Mouse (Mus musculus): Measurements from ENCODE around the gene Hist2h3b. TPM values are rescaled to one million over a fixed set of nuclear protein-coding genes. Genes with fewer than 3 reads are reported as not detected.

Gene Hist2h3b
- total RNA-seq (2023), result 1,408 and 1,623 TPM in 2 replicates

DNA sequence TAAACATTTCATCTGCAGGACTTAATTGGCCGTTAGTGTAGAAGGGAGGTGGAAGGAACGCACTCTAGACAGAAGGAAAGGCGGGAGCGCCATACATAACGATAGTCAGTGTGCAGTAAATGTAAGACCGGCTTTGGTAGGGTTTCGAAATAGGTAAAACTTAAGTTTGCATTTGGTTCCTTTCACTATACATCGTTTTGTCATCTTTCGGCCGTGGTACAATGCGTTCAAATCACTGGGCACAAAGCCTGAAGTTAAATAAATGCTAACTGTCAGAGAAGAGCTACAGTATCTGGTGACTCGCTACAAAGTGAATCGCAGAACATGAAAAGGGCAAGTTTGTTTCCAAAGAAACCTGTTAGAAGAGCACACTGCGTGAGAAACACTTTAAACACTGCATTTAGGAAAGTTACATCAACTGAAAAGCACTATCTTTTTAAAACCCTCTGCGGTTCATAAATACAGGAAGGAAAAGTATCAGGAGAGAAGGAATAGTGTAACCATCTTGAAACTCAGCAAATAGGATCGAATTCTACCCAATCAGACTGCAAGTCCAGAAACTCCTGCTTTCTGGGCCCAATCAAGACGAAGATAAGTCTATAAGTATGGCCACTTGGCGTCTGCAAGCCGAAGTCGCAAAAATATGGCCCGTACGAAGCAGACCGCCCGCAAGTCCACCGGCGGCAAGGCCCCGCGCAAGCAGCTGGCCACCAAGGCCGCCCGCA, at the start of gene Hist2h3b:
Hist2h3b (plus strand) TSS at position 604 of the 725 bp plus-strand sequence.

DNA sequence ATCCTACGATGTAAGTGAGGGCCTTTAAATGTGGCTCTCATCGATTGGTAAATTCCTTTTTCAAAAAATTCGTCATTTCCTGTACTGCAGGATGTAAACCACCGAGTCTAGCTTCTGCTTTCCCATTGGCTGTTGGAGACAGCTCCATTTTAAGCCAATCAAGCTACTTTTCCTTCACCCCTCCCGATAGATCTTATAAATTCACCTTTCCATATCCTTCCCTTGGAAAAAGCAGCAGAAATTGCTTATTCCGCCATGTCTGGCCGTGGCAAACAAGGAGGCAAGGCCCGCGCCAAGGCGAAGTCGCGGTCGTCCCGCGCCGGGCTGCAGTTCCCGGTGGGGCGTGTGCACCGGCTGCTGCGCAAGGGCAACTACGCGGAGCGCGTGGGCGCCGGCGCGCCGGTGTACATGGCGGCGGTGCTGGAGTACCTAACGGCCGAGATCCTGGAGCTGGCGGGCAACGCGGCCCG, 48.8 kb upstream of the Hist2h3b start, which contains the start of the genes Bola1 and Hist2h2ab:
Bola1 (minus strand) TSS at position 49 of the 470 bp plus-strand sequence.
Hist2h2ab (plus strand) TSS at position 205 of the 470 bp plus-strand sequence.

DNA sequence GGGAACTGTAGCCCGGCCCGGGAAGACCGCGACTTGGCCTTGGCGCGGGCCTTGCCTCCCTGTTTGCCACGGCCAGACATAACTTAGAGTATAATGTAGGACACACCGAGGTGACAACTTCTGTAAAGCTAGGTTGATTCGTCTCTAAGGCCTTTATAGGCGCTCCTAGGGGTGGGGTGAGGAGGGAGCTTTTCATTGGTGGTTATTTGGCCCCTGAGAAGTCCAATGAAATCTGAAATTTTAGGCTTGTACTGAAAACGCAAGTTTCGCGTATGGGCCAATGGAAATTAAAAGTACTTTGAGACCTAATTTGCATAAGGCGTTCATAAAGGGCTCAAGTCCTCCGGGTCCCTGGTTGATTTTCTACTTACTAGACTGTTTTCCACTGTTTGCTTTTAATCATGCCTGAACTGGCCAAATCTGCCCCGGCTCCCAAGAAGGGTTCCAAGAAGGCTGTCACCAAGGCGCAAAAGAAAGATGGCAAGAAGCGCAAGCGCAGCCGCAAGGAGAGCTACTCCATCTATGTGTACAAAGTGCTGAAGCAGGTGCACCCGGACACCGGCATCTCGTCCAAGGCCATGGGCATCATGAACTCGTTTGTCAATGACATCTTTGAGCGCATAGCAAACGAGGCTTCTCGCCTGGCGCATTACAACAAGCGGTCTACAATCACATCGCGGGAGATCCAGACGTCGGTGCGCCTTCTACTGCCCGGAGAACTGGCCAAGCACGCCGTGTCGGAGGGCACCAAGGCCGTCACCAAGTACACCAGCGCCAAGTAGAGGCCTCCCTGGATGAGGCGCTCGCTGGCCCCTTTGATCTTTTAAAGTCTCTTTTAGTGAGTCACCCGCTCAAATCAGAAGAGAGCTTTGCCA, 47.5 kb upstream of the Hist2h3b start, which contains the start of the genes Hist2h2ac and Hist2h2be:
Hist2h2ac (minus strand) TSS at position 116 of the 875 bp plus-strand sequence.
Hist2h2be (plus strand) TSS at position 355 of the 875 bp plus-strand sequence.

DNA sequence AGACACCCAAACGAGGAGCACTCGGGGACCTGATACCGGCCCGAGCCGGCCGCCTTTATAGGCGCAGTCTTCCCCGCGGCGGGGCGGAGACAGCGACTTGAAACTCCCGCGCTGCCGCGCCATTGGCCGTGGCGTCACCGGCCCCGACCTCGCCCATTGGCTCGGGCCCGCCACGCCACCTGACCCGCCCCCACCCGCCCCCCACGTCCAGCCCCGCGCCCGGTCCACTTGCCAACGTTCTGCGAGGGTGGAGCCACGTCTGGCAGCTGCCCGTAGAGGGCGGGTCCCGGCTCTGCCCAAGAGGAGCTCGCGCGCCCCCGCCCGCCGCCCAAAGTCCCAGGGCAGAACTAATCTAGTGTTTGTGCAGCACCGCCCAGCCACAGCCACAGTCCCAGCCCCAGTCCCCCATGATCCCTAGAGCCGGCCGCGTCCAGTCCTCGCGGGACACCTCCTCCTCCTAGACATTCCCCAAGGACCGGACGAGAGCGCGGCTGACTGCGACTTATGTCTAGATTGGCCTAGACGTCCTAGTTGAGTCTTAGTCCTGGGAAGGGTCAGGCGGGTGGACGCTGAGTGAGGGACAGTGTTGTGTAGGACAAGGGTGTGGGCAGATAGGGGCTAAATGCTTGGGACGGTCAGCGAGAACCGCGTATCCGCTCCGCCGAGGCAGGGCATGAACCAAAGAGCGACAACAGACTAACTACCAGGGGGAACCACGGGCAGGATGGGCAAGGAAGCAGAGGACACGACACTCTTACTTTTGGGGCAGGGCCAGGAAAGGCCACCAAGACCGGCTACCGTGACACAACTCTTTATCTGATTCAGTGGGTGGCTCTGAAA, 29.3 kb upstream of the Hist2h3b start, which contains the start of gene Hist2h3c2:
Hist2h3c2 (minus strand) TSS at position 174 of the 840 bp plus-strand sequence.

DNA sequence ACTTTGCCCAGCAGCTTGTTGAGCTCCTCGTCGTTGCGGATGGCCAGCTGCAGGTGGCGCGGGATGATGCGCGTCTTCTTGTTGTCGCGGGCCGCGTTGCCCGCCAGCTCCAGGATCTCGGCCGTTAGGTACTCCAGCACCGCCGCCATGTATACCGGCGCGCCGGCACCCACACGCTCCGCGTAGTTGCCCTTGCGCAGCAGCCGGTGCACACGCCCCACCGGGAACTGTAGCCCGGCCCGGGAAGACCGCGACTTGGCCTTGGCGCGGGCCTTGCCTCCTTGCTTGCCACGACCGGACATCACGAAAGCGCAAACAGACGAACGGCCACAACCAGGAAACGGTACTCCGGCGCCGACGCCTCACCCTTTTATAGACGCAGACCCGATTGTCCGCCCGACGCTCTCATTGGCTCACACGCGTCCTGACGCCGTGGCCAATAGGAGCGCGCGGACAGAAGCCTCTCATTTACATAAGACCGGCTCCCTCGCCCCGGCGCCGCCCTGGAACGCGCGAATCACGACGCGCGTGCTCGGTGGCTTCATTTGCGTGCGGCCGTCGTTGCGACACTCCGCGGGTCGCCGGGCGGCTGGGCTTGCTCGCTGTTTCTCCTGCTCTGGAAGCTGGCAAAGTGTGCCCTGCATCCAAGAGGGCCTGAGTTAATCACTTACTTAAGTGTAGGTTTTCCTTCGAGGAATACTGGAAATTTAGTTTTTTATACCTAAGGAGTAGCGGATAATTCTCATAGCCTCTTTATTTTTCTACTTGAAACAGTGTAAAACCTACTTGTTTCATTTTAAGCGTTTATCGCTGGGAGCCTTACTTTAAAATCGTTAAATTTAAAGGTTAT, 28.3 kb upstream of the Hist2h3b start, which contains the start of gene Hist2h2aa2:
Hist2h2aa2 (minus strand) TSS at position 328 of the 850 bp plus-strand sequence.

DNA sequence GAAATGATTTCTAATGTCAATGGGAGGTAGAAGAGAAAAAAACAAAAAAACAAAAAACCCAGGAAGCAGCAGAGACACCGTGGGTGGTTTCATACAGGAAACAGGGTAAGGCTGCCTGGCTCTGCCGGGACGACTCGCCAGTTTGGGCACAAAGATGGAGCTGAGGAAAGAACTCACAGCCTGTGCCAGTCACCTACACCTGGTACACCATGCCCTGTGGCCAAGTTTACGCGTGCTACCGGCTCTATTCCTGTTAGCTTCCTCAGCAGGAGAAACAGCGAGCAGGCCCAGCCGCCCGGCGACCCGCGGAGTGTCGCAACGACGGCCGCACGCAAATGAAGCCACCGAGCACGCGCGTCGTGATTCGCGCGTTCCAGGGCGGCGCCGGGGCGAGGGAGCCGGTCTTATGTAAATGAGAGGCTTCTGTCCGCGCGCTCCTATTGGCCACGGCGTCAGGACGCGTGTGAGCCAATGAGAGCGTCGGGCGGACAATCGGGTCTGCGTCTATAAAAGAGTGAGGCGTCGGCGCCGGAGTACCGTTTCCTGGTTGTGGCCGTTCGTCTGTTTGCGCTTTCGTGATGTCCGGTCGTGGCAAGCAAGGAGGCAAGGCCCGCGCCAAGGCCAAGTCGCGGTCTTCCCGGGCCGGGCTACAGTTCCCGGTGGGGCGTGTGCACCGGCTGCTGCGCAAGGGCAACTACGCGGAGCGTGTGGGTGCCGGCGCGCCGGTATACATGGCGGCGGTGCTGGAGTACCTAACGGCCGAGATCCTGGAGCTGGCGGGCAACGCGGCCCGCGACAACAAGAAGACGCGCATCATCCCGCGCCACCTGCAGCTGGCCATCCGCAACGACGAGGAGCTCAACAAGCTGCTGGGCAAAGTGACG, 23.2 kb upstream of the Hist2h3b start, which contains the start of gene Hist2h2aa1:
Hist2h2aa1 (plus strand) TSS at position 495 of the 884 bp plus-strand sequence.

DNA sequence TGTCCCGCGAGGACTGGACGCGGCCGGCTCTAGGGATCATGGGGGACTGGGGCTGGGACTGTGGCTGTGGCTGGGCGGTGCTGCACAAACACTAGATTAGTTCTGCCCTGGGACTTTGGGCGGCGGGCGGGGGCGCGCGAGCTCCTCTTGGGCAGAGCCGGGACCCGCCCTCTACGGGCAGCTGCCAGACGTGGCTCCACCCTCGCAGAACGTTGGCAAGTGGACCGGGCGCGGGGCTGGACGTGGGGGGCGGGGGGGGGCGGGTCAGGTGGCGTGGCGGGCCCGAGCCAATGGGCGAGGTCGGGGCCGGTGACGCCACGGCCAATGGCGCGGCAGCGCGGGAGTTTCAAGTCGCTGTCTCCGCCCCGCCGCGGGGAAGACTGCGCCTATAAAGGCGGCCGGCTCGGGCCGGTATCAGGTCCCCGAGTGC, 22.0 kb upstream of the Hist2h3b start, which contains the start of gene Hist2h3c1:
Hist2h3c1 (plus strand) TSS at position 259 of the 430 bp plus-strand sequence.

DNA sequence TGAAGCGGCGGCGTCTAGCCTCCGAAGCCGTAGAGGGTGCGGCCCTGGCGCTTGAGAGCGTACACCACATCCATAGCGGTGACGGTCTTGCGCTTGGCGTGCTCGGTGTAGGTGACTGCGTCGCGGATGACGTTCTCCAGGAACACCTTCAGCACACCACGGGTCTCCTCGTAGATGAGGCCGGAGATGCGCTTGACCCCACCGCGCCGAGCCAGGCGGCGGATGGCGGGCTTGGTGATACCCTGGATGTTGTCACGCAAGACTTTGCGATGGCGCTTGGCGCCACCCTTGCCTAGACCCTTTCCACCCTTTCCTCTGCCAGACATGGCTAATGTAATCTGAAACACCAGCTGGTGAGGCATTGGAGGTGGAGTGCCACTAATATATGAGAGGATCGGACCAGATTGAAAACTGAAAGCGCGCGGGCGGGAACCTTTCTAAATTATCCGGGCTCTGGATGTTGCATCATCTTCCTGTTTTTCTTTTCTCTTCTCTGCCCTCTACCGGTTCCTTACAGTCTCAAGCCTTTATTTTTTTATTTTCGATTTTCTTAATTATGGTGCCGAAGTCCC, 5.4 kb upstream of the Hist2h3b start, which contains the start of gene Hist2h4:
Hist2h4 (minus strand) TSS at position 333 of the 572 bp plus-strand sequence.

DNA sequence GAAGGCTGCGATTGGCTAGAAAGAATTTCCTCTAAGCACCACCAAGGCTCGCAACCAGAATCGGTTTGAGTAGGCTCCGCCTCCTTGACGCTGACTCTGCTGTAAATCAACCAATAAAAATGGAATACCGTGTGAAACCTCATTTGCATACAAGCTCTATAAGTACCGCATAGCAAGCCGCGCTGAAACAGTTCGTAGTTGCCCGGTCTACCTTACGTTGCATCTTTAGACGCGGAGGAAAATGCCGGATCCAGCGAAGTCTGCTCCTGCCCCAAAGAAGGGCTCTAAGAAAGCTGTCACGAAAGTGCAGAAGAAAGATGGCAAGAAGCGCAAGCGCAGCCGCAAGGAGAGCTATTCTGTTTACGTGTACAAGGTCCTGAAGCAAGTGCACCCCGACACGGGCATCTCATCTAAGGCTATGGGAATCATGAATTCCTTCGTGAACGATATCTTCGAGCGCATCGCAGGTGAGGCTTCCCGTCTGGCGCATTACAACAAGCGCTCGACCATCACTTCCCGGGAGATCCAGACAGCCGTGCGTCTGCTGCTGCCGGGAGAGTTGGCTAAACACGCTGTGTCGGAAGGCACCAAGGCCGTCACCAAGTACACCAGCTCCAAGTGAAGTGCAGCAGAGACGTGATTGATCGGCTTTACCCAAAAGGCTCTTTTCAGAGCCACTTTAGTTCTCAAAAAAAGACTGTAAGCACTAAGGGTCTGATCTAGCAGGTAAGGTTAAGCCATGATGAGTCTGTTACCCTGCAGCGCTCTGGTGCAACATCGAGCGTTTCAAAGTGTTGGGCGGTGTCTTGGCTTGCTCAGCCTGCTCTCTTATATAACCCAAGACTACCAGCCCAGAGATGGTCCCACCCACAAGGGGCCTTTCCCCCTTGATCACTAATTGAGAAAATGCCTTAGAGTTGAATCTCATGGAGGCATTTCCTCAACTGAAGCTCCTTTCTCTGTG, 1.3 kb downstream of the Hist2h3b start, which contains the start of gene Hist2h2bb:
Hist2h2bb (plus strand) TSS at position 242 of the 964 bp plus-strand sequence.

DNA sequence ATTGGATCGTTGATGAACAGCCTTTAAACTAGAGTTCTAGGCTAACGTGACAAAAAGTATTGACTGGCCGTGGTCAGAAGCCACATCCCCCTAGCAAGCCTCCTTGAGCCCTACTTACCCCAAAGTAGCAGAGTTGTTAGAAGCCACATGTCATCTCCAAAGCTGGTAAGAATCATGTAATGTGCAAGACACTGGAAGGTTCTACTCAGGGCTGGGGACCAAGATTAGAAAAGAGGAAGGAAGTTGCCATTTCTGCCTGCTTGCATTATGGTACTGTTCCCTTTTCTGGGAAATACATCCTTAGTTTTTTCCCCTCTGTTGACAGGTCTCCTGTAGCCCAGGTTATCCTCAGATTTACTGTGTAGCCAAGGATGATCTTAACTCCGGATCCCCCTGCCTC, 25.3 kb downstream of the Hist2h3b start, which contains the start of gene Fcgr1:
Fcgr1 (minus strand) TSS at position 183 of the 400 bp plus-strand sequence.

Other genes starting within 250 kb of the Hist2h3b start
- gene Vps45, start 210.2 kb upstream of the Hist2h3b start, total RNA-seq (2023), result 8.2 and 9.3 TPM in 2 replicates
- gene Otud7b, start 164.1 kb upstream of the Hist2h3b start, total RNA-seq (2023), result 18.5 and 19.1 TPM in 2 replicates
- gene Mtmr11, start 106.7 kb upstream of the Hist2h3b start, total RNA-seq (2023), result 0.14 and 0.88 TPM in 2 replicates
- gene Sf3b4, start 96.3 kb upstream of the Hist2h3b start, total RNA-seq (2023), result 39.0 and 45.7 TPM in 2 replicates
- 0.16 and 0.43 TPM in 2 replicates for gene Sv2a, start 87.5 kb upstream of the Hist2h3b start, total RNA-seq (2023)
- 1.1 and 2.9 TPM in 2 replicates for gene Bola1, start 48.9 kb upstream of the Hist2h3b start, total RNA-seq (2023)
- gene Hist2h2ab, start 48.8 kb upstream of the Hist2h3b start, total RNA-seq (2023), result 11.8 and 12.8 TPM in 2 replicates
- 166 and 197 TPM in 2 replicates for gene Hist2h2ac, start 47.8 kb upstream of the Hist2h3b start, total RNA-seq (2023)
- gene Hist2h2be, start 47.5 kb upstream of the Hist2h3b start, total RNA-seq (2023), result 1.2 and 2.1 TPM in 2 replicates
- 234 and 345 TPM in 2 replicates for gene Hist2h3c2, start 29.5 kb upstream of the Hist2h3b start, total RNA-seq (2023)
- 1,826 and 2,294 TPM in 2 replicates for gene Hist2h2aa2, start 28.4 kb upstream of the Hist2h3b start, total RNA-seq (2023)
- 29.7 and 30.1 TPM in 2 replicates for gene Hist2h2aa1, start 23.2 kb upstream of the Hist2h3b start, total RNA-seq (2023)
- not detected in 2 replicates for gene Hist2h3c1, start 22.0 kb upstream of the Hist2h3b start, total RNA-seq (2023)
- 118 and 170 TPM in 2 replicates for gene Hist2h4, start 5.3 kb upstream of the Hist2h3b start, total RNA-seq (2023)
- gene Hist2h2bb, start 1.1 kb downstream of the Hist2h3b start, total RNA-seq (2023), result 992 and 1,162 TPM in 2 replicates
- 0.63 and 1.9 TPM in 2 replicates for gene Fcgr1, start 25.3 kb downstream of the Hist2h3b start, total RNA-seq (2023)
- not detected in 2 replicates for gene BC107364, start 183.7 kb downstream of the Hist2h3b start, total RNA-seq (2023)